Mouse (Mus musculus) CD8-positive naive resting alpha-beta T cell, adult 57 days (primary cell): ENCODE data around the gene Msl2. TPM values are rescaled to one million over a fixed set of nuclear protein-coding genes. Genes with fewer than 3 reads are reported as not detected.

Experiments
- total RNA-seq: library from RNA; stranded (reverse); gene quantifications from one replicate; pipeline ENCODE4 v1.2.4, GENCODE M21; 2023

Msl2 gene
- 129 TPM for total RNA-seq

DNA sequence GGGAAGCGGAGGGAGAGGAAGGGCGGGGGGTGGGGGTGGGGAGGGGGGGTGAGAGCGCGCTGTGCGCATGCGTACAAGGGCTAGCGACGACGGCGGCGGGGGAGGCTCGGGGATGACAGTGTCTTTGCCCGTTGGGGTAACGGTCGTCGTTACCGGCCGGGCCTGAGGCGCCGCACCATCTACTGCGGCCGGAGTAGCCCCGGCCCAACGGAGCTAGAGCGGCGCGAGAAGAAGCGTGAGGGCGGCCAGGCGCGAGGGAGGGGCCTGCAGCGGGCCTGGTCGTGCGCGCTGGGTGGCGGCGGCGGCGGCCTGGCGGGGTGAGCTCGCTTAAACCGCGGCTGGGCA lies at the start of gene Msl2:
Gene Msl2, plus strand, starts transcription at position 115 of the 345 bp plus-strand sequence.

DNA sequence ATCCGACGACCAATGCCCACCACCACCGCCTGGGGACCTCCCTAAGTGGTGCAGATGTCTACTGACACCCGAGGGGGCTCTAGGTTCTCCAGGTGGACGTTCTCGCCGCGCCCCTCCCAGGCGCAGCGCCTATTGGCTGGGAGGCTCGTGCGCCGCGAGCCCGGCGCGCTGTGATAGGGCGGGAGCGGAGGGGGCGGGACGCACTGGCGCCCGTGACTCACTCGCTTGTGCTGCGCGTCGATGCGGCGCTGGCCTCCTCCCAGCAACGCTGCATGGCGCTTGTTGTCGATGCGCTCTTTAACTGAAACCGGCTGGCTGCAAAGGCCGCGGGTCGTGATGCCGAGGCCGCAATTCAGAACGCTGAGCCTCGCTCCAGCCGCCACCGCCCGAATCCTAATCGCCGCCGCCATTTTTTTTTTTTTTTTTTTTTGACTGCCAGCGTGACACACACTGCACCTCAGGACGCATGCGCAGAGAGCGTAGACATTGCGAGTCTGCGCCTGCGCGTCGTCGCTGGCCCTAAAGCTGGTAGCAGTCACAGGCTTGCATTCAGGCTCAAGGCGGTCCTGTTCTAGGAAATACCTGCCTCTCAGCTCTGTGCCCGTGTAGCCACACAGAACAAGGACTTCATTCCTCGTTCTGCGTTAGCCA lies 39.3 kb upstream of the Msl2 start, which contains the start of gene Pccb:
Gene Pccb, minus strand, starts transcription at position 451 of the 651 bp plus-strand sequence.

Other genes with a start within 250 kb of the Msl2 start
- 18.8 TPM for gene Pccb, start 39.2 kb upstream of the Msl2 start, total RNA-seq
- gene Ppp2r3a, start 177.7 kb downstream of the Msl2 start, total RNA-seq, result 2.9 TPM